Mouse (Mus musculus) lung, adult 2 months (tissue): ENCODE measurements around the gene Hspbp1.

ENCODE experiments used
- CTCF ChIP-seq: fragments of 200-500 bp; IDR thresholded peaks from 2 replicates; pipeline ENCODE4 v1.5.1; 2011; ENCODE audit warnings: mild to moderate bottlenecking, low read length, control low read depth; ENCODE audit not compliant: insufficient read depth
- POLR2A ChIP-seq: fragments of 200-500 bp; IDR thresholded peaks from 2 replicates; pipeline ENCODE4 v1.6.1; 2011; ENCODE audit warnings: low read depth, mild to moderate bottlenecking, control low read depth, low read length, borderline replicate concordance; ENCODE audit errors: extremely low read depth

DNA sequence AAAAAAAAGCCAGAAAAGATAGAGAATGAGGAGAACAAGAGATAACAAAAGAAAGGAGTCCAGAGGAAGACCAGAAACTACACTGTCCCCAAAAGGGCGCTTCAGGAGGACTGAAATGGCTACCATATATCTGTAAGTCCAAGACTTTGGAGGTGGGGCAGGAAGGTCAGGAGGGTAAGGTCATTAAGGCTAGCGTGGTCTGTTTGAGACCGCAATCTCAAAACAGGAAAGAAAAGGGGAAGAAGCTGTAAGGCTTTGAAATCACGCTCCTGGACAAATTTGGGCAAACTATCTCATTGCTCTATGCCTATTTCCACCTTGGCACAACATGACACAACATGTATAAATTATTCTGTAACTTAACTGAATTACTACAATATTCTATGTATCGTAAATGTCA, 1.6 kb downstream of the Hspbp1 start:
- TF ChIP-seq CTCF, result no peak
- TF ChIP-seq POLR2A, result no peak
